Mouse (Mus musculus) central nervous system, embryonic 11.5 days (tissue): ENCODE measurements around the gene Tab3. TPM values are rescaled to one million over a fixed set of nuclear protein-coding genes. Genes with fewer than 3 reads are reported as not detected.

Experiments used
- polyA plus RNA-seq: library from polyadenylated mRNA; depleted of rRNA; stranded (reverse); fragments of >200 nt; gene quantifications from 2 replicates; pipeline ENCODE4 v1.2.3, GENCODE M21; 2012; rRNA removed

The Tab3 gene
- 5.7 and 8.4 TPM in 2 replicates for polyA plus RNA-seq

DNA sequence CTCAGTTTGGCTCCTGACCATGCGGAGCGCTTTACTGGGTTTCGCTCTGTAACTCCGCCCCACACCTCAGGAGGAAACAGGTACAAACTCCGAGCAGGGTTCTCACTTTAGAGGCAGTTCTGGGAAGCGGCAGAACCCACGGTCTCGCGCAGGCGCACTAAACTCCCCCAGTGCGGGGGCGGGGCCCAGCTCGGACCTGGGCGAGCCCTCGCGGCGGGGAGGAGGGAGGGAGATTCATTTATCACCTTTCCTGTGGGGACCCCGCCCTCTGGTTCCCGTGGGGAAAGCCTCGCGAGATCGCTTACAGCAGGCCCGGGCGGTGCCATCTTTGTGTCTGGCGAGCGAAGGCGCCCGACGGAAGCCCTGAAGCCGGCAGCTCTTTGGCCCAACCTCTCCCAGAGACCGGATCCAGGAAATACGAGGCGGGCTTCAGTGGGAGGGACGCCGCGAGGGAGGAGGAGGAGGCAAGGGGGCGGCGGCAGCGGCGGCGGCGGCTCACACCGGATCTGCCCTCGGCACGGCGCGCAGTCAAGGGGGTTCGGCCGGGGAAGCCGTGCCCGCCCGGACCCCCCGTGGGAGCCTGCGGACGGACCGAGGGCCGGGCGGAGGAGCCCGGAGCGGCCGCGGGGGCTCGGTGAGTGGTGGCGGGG is at the start of gene Tab3:
Gene Tab3 (plus strand): TSS at position 491 of the 650 bp plus-strand sequence.

Other genes with a start within 250 kb of the Tab3 start
- gene Gk, start 202.8 kb downstream of the Tab3 start, polyA plus RNA-seq = 4.4 and 6.7 TPM in 2 replicates